Mouse (Mus musculus) neural tube, embryonic 12.5 days (tissue): ENCODE data around the gene Elf1. TPM values are rescaled to one million over a fixed set of nuclear protein-coding genes. Genes with fewer than 3 reads are reported as not detected.

Experiments
- ATAC-seq: fragments of 200-750 bp; cut with Nextera tagmentation; 2 replicates; pipeline ENCODE4 v1.8.0; 2017; ENCODE audit warnings: low read depth, mild to moderate bottlenecking, moderate TSS enrichment, moderate library complexity; ENCODE audit not compliant: low FRiP score
- H3K27ac ChIP-seq: fragments of 300-500 bp; sonication (generic); 2 replicates; pipeline ENCODE4 v1.5.1; 2016
- H3K27me3 ChIP-seq: fragments of 300-500 bp; sonication (generic); replicated peaks from 2 replicates; pipeline ENCODE4 v1.6.1; 2016; ENCODE audit warnings: mild to moderate bottlenecking
- H3K36me3 ChIP-seq: fragments of 300-500 bp; sonication (generic); 2 replicates; pipeline ENCODE4 v1.6.1; 2016; ENCODE audit warnings: mild to moderate bottlenecking
- H3K4me1 ChIP-seq: fragments of 300-500 bp; sonication (generic); 2 replicates; pipeline ENCODE4 v1.6.1; 2016
- H3K4me2 ChIP-seq: fragments of 300-500 bp; sonication (generic); replicated peaks from 2 replicates; pipeline ENCODE4 v1.6.1; 2016; ENCODE audit warnings: mild to moderate bottlenecking
- H3K4me3 ChIP-seq: fragments of 300-500 bp; sonication (generic); 2 replicates; pipeline ENCODE4 v1.5.1; 2016
- H3K9ac ChIP-seq: fragments of 300-500 bp; sonication (generic); 2 replicates; pipeline ENCODE4 v1.6.1; 2016; ENCODE audit warnings: mild to moderate bottlenecking
- H3K9me3 ChIP-seq: fragments of 300-500 bp; sonication (generic); 2 replicates; pipeline ENCODE4 v1.6.1; 2016; ENCODE audit warnings: mild to moderate bottlenecking
- WGBS: fragments of 180-500 bp; shearing (Covaris S2); methylation state at CpG from one replicate; pipeline ENCODE4 v1.1.7; 2016; 5-methylcytosine and 5-hydroxymethylcytosine counted together
- polyA plus RNA-seq: library from polyadenylated mRNA; unstranded; fragments of >200 nt; fragmentation: Nextera tagmentation; extraction: Ambion mirVana; gene quantifications from 2 replicates; pipeline ENCODE4 v1.2.1, GENCODE M21; 2016

Gene Elf1
- polyA plus RNA-seq, 1 experiment from 2014 or later: 8.0 TPM

DNA sequence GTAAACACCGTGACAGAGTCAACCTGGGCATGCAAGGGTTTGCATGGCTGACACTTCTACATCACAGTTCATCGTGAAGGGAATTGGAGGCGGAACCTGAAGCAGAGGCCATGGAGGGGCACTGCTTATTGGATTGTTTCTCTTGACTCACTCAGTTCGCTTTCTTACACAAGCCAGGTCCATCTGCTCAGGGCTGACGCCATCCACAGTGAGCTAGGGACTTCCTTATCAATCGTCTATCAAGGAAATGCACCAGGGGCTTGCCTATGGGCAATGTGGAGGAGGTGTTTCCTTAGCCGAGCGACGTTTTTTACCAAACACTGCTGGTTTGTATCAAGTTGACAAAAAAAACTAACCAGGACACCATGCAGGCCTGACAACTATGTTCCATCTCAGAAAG is 18.3 kb downstream of the Elf1 start:
- H3K9ac ChIP-seq: no peak overlapping the region
- ATAC-seq: no peak
- H3K4me2 ChIP-seq: no peak overlapping the region
- H3K36me3 ChIP-seq: no peaks in the 10 kb centered on the region
- no peak overlapping the region for H3K27ac ChIP-seq
- H3K27me3 ChIP-seq: no peaks in the 10 kb centered on the region
- H3K4me3 ChIP-seq: no peak overlapping the region
- no peaks in the 10 kb centered on the region for H3K4me1 ChIP-seq
- H3K9me3 ChIP-seq: no peaks in the 10 kb centered on the region
- 94% methylated on average over 9 of the region's 9 CpGs for WGBS

DNA sequence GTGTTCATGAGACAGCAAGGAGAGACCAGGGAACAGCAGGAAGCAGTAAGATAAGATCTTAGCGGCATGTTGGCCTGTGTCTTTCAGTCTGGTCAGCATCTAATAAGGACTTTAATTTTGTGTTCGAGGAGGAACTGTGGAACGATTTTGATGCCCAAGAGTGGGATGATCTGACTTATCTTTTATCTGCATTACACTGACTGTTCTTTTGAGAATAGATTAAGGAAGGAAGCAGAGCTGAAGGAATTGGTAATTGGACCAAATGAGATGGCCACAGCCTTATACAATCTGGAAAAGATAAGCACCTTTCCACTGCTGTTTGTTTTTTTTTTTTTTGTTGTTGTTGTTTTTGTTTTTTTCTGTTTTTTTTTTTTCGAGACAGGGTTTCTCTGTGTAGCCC is 19.8 kb downstream of the Elf1 start:
- Histone ChIP-seq H3K9me3 (no peaks in the 10 kb centered on the region), H3K27ac (no peak overlapping the region), H3K4me2 (no peak overlapping the region), H3K4me1 (no peaks in the 10 kb centered on the region), H3K27me3 (no peaks in the 10 kb centered on the region), H3K9ac (no peak overlapping the region), H3K36me3 (no peaks in the 10 kb centered on the region), H3K4me3 (no peak overlapping the region)
- WGBS: 92% methylated on average over 4 of the region's 4 CpGs
- no peak for ATAC-seq

DNA sequence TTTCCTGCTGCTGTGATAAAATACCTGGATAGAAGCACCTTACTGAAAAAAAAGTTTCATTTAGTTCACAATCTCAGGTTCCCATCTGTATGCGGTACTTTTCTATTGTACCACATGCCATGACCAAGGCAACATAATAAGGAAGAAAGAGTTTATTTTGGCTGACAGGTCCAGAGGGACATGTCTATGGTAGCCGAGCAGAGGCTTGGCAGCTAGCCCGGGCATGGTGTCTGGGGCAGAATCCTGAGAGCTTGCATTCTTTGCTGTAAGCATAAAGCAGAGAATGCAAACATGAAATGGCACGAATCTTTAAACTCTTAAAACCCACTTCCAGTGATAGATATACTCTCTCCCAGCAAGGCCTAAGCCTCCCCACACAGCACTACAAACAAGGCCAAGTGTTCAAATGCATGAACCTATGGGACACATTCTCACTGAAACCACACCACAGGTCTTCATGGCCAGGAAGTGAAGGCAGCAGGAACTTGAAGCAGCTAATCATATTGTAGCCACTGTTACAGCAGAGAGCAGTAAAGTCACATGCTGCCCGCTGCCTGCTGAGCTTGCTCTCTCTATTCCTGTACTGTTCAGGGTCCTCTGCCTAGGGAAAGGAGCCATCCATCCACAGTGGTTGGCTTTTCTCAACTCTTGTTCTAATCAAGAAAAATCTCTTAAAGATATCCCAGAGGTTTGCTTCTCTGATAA is 22.5 kb downstream of the Elf1 start:
- Histone ChIP-seq H3K27me3 (no peaks in the 10 kb centered on the region), H3K4me1 (no peaks in the 10 kb centered on the region), H3K27ac (no peak overlapping the region), H3K9me3 (no peaks in the 10 kb centered on the region), H3K36me3 (no peaks in the 10 kb centered on the region), H3K4me2 (no peak overlapping the region), H3K9ac (no peak overlapping the region), H3K4me3 (no peak overlapping the region)
- 87% methylated on average over 5 of the region's 5 CpGs for WGBS
- ATAC-seq: no peak

DNA sequence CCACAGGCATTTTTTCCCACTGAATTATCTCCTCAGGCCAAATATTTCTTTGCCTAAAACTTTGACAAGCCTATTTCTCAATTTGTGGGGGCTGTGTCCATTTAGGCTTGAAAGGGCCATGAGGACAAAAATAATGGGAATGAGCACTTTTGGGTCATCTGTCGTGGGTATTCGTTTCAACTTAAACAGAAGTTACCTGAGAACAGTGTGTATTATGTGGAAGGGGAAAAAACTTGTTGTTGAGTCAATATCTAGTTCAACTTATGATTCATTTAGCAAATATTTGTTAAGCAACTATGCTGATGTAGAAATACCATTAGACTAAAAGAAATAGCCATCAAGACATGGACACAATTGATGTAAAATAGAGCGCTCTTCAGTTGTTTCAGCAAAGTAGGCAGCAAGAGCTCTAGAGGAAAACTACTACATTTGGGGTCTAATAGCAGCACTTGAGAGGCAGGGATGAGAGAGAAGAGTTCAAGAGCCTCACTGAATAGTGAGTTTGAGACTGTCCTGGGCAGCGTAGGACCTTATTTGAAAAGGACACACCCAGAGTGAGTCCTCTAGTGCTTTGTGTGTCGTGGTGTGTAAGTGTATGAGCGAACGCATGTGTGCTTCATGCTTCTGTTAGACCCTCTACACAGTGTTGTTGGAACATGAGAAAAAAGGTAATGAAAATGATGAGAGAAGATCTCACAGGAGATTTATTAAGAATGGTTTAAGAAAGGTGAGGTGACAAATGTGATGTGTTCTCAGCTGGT is 23.4 kb downstream of the Elf1 start:
- WGBS: 95% methylated on average over 7 of the region's 7 CpGs
- no peak for ATAC-seq
- no peaks in the 10 kb centered on the region for H3K36me3 ChIP-seq
- no peaks in the 10 kb centered on the region for H3K9me3 ChIP-seq
- H3K27me3 ChIP-seq: no peaks in the 10 kb centered on the region
- no peak overlapping the region for H3K9ac ChIP-seq
- H3K4me3 ChIP-seq: no peak overlapping the region
- no peak overlapping the region for H3K4me2 ChIP-seq
- no peaks in the 10 kb centered on the region for H3K4me1 ChIP-seq
- H3K27ac ChIP-seq: no peak overlapping the region

DNA sequence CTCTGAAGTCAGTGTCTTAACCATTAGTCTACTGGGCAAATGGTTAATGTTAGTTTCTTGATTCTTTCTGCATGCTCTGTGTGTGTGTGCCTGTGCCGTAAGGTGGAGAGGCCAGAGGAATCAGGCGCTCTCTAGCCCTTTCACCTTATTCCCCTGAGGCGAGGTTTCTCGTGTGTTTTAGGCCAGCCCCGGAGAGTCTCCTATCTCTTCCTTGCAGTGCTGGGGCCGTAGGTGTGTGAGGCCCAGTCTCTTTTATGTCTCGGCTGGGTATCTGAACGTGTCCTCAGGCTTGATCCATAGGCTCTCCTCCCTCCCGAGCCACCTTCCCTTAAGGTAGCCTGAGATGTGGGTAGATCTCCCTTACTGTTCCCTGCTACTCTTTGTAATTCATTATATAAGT is 25.2 kb downstream of the Elf1 start:
- H3K36me3 ChIP-seq: no peaks in the 10 kb centered on the region
- H3K4me2 ChIP-seq: no peak overlapping the region
- H3K27me3 ChIP-seq: no peaks in the 10 kb centered on the region
- H3K9me3 ChIP-seq: no peaks in the 10 kb centered on the region
- no peaks in the 10 kb centered on the region for H3K4me1 ChIP-seq
- no peak overlapping the region for H3K27ac ChIP-seq
- H3K4me3 ChIP-seq: no peak overlapping the region
- WGBS: 79% methylated on average over 9 of the region's 9 CpGs
- no peak for ATAC-seq
- H3K9ac ChIP-seq: no peak overlapping the region

DNA sequence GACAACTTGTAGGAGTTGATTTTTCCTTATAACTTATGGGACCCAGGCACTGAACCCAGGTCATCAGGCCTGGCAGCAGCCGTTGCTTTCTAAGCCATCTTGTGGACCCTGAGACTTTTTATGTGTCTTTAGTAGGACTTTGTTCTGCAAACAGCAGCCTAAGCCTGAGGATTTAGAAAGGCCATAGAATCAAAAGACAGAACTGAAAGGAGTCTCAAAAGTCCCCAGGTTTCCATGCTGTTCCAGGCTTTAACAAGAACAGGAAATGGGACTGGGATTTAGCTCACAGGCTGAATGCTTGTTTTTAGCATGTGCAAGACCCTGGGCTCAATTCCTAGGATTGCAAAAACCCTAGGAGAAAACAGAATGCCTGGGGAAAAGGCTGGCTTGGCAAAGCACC is 26.9 kb downstream of the Elf1 start:
- H3K9me3 ChIP-seq: no peaks in the 10 kb centered on the region
- no peak overlapping the region for H3K27ac ChIP-seq
- H3K4me2 ChIP-seq: no peak overlapping the region
- H3K4me3 ChIP-seq: no peak overlapping the region
- no peak overlapping the region for H3K9ac ChIP-seq
- WGBS: 90% methylated on average over 1 of the region's 1 CpGs
- H3K27me3 ChIP-seq: no peaks in the 10 kb centered on the region
- no peaks in the 10 kb centered on the region for H3K36me3 ChIP-seq
- no peak for ATAC-seq
- no peaks in the 10 kb centered on the region for H3K4me1 ChIP-seq

DNA sequence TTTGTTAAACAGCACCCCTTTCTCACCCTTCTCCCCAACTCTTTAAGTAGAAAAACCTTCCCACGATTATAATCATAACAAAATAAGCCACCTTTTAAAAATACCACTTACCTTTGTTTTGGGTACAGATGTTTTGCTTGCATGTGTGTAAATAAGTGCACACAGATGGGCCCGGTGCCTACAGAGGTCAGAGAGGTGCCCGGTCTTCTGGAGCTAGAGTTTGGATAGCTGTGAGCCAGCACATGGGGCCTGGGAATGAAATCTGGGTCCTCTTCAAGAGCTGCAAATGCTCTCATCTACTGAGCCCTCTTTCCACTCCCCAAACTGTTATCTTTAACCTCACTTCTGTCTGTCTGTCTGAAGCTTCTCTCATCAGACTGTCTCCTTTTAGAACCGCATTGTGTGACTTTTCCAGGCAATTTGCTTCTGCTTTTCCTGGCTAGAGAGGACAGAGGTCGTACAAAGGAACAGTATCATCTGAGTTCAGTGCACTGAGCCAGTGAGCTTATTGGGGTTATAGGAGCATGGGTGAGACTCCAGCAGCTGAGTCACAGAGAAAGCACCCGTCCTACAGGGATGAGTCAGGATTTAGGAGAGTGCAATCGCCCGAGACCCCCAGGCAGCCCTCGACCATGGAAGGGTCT is 27.8 kb downstream of the Elf1 start:
- no peak overlapping the region for H3K4me2 ChIP-seq
- H3K4me3 ChIP-seq: no peak overlapping the region
- no peaks in the 10 kb centered on the region for H3K27me3 ChIP-seq
- H3K9ac ChIP-seq: no peak overlapping the region
- WGBS: 75% methylated on average over 9 of the region's 9 CpGs
- no peaks in the 10 kb centered on the region for H3K9me3 ChIP-seq
- H3K36me3 ChIP-seq: no peaks in the 10 kb centered on the region
- ATAC-seq: no peak
- no peak overlapping the region for H3K27ac ChIP-seq
- H3K4me1 ChIP-seq: no peaks in the 10 kb centered on the region

DNA sequence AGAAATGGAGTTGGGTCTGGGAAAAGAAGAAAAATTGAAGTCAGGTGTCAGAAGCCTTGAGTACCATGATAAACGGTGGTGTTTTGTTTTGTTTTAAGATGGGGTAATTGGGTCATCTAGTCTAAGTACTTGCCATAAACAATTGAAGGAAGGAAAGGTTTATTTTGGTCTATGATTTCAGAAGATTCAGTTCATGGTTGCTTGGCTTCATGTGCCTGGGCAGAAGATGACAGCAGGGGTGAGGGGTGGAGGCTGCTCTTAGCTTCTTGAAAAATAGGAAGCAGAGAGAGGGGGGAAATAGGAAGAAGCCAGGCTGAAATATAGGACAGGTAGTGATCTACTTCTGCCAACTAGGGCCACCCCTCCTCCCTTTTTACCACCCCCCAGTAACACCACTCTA is 30.5 kb downstream of the Elf1 start:
- Histone ChIP-seq H3K9me3 (no peaks in the 10 kb centered on the region), H3K4me3 (no peak overlapping the region), H3K27ac (no peak overlapping the region), H3K9ac (no peak overlapping the region), H3K4me1 (no peaks in the 10 kb centered on the region), H3K27me3 (no peaks in the 10 kb centered on the region), H3K36me3 (no peaks in the 10 kb centered on the region), H3K4me2 (no peak overlapping the region)
- WGBS: 82% methylated on average over 1 of the region's 1 CpGs
- no peak for ATAC-seq

DNA sequence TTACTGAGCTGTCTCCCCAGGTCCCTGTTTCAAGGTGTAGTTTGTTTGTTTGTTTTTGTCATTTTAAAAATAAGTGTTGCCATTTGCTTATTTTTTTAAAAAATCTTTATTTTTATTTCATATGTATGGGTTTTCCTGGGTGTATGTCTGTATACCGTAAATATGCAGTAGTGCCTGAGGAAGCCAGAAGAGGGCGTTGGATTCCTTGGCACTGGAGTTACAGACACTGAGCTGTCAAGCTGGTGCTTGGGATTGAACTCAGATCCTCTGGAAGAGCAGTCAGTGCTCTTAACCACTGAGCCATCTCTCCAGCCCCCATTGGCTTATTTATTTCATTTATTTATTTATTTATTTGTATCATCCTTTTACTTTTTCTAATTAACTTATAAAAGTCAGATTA is 33.0 kb downstream of the Elf1 start:
- Histone ChIP-seq H3K9ac (no peak overlapping the region), H3K36me3 (no peaks in the 10 kb centered on the region), H3K4me3 (no peak overlapping the region), H3K27me3 (no peaks in the 10 kb centered on the region), H3K9me3 (no peaks in the 10 kb centered on the region), H3K4me1 (no peaks in the 10 kb centered on the region), H3K27ac (no peak overlapping the region), H3K4me2 (no peak overlapping the region)
- ATAC-seq: no peak
- WGBS: 77% methylated on average over 2 of the region's 2 CpGs

DNA sequence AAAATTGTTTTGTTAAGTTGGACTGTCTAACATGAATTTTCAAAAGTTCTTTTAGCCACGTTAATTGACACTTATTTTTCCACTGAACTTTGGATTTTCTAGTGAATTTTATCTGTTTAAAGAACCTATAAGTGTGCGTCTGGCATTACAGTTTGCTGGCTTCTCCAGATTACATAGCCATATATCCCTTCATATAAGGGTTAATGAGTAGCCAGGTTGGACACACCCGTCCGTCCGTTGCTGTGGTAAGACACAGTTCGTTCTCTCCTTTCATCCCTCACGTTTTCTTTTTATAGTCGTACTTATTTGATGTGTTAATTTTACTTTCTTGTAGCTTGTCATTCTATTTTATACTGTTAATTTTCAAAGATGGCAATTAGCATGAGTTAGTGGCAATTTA is 34.1 kb downstream of the Elf1 start:
- H3K36me3 ChIP-seq: no peaks in the 10 kb centered on the region
- no peak overlapping the region for H3K4me3 ChIP-seq
- no peak overlapping the region for H3K9ac ChIP-seq
- no peaks in the 10 kb centered on the region for H3K4me1 ChIP-seq
- no peak overlapping the region for H3K4me2 ChIP-seq
- 88% methylated on average over 8 of the region's 8 CpGs for WGBS
- ATAC-seq: no peak
- H3K27ac ChIP-seq: no peak overlapping the region
- H3K9me3 ChIP-seq: no peaks in the 10 kb centered on the region
- H3K27me3 ChIP-seq: no peaks in the 10 kb centered on the region

DNA sequence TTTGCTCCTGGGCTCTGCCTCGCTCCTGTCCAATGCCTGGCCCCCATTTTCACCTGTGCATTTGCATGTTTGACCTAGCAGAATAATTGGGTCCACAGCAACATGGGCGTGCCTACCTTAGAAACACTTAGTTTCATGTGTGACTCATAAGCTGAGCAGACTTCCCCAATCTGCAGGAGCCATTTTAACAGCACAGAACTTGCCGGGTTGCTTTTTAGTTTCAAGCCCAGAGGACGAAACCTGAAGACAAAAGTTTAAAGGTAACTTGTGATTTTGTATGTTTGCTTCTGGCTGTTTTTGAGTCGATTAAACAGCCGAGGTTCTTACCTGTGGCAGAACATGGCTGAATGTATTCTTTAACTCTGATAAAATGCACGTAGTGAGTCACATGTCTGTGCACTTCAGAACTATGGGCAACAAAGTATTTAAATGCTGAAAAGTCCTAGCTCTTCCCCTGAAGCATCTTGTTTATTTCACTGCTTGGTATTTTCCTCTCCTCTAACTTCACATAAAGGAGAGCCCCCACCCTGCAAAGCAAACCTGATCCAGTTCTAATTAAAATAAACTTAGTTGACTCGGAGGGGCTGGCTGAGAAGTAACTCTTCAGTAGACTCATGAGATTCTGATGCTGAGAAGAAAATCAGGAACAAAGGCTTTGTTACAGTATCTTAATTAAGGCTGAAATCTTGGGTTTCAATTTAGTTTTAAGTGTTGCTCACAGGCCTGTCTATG is 34.7 kb downstream of the Elf1 start:
- H3K36me3 ChIP-seq: no peaks in the 10 kb centered on the region
- H3K9me3 ChIP-seq: no peaks in the 10 kb centered on the region
- H3K27ac ChIP-seq: no peak overlapping the region
- no peaks in the 10 kb centered on the region for H3K27me3 ChIP-seq
- no peak for ATAC-seq
- H3K9ac ChIP-seq: no peak overlapping the region
- no peaks in the 10 kb centered on the region for H3K4me1 ChIP-seq
- H3K4me3 ChIP-seq: no peak overlapping the region
- WGBS: 87% methylated on average over 8 of the region's 8 CpGs
- no peak overlapping the region for H3K4me2 ChIP-seq

DNA sequence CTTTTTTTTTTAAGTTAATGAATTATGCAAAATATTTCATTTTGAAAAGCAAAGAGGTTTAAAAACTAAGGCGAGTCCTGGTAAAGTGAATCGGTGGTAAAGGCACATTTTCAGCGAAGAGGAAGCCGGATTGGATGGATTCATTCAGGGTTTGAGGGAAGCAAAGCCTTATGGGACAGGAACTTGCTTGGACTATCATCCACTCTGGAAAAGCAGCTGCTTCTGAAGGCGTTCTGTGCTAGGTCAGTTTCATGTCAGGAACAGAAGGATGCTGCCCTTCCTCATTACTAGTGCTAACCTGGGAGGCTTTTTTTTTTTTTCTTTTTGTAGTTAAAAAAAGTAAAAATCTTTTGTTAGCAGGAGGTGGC is 35.2 kb downstream of the Elf1 start:
- no peaks in the 10 kb centered on the region for H3K9me3 ChIP-seq

More for the DNA sequence above, 35.2 kb downstream of the Elf1 start:
- H3K4me3 ChIP-seq: no peak overlapping the region
- no peaks in the 10 kb centered on the region for H3K36me3 ChIP-seq
- H3K4me1 ChIP-seq: no peaks in the 10 kb centered on the region
- H3K9ac ChIP-seq: no peak overlapping the region
- no peak overlapping the region for H3K4me2 ChIP-seq
- no peak for ATAC-seq
- WGBS: 90% methylated on average over 5 of the region's 5 CpGs
- H3K27me3 ChIP-seq: no peaks in the 10 kb centered on the region
- H3K27ac ChIP-seq: no peak overlapping the region
